8 mouse cellular contexts compared by ENCODE assay signal in genomic region chr15:96551569-96552380, GRCm38 (mm10).
DNase-seq lines count a peak whose midpoint lies in the region; ATAC-seq and TF ChIP-seq lines count a peak whose summit lies in the region.

No protein-coding gene starts in this region.

- H3K9me3 ChIP-seq in heart, embryonic 13.5 days, result no peaks in the 10 kb centered on the region
- no peaks in the 10 kb centered on the region for H3K9me3 ChIP-seq in kidney, embryonic 14.5 days (ENCODE audit: control insufficient read depth, low read length)

- 65% methylated on average over 9 of the region's 9 CpGs for WGBS in heart, embryonic 13.5 days
- 57% methylated on average over 9 of the region's 9 CpGs for WGBS in kidney, embryonic 14.5 days
- 56% methylated on average over 9 of the region's 9 CpGs for WGBS in liver, adult 2 months

- peak; percentile 67 for TF ChIP-seq CTCF in liver, adult 2 months (IDR thresholded peaks at IDR 0.05; ENCODE audit: low read depth, low read length)

- H3K27ac ChIP-seq in heart, embryonic 13.5 days (replicated peaks), result no peak overlapping the region
- H3K27ac ChIP-seq in kidney, embryonic 14.5 days (ENCODE audit: low read depth, low read length), result no peak overlapping the region
- H3K27ac ChIP-seq in liver, adult 2 months (replicated peaks; ENCODE audit: insufficient read depth, low read depth, low read length), result no peak overlapping the region

- no peak overlapping the region for H3K4me2 ChIP-seq in heart, embryonic 13.5 days
- no peak overlapping the region for H3K4me2 ChIP-seq in kidney, embryonic 14.5 days (replicated peaks; ENCODE audit: low read depth, low read length)

- no peak overlapping the region for H3K9ac ChIP-seq in heart, embryonic 13.5 days
- H3K9ac ChIP-seq in kidney, embryonic 14.5 days (ENCODE audit: low read depth, low read length), result no peak overlapping the region
- no peak overlapping the region for H3K9ac ChIP-seq in liver, adult 2 months (ENCODE audit: low read depth, low read length)

- DNase-seq in CD8-positive naive resting alpha-beta T cell, adult 2 months (ENCODE audit: low read depth in 2 of 2, low spot score in 2 of 2), result peak; percentile 58 to 73
- peak; percentile 87 for DNase-seq in adipocyte (ENCODE audit: low spot score)
- DNase-seq in embryo, embryonic 9.5 days (ENCODE audit: extremely low spot score), result peak; percentile 64
- DNase-seq in liver, adult 2 months (ENCODE audit: extremely low read depth, low read depth, low spot score), result peak; percentile 68
- peak; percentile 54 to 66 for DNase-seq in natural killer cell, adult 2 months (ENCODE audit: low spot score in 2 of 2)
- DNase-seq in thymus, postnatal 4 days, result peak; percentile 44

- no peaks in the 10 kb centered on the region; the same call in 1 of the 2 replicates for H3K27me3 ChIP-seq in heart, embryonic 13.5 days (replicated peaks)
- no peaks in the 10 kb centered on the region for H3K27me3 ChIP-seq in kidney, embryonic 14.5 days (ENCODE audit: control insufficient read depth, insufficient read depth, low read length)
- no peaks in the 10 kb centered on the region for H3K27me3 ChIP-seq in liver, adult 2 months (ENCODE audit: control insufficient read depth, insufficient read depth, low read length)

- H3K4me3 ChIP-seq in heart, embryonic 13.5 days, result no peak overlapping the region
- H3K4me3 ChIP-seq in kidney, embryonic 14.5 days (ENCODE audit: low read length), result no peak overlapping the region
- no peak overlapping the region for H3K4me3 ChIP-seq in liver, adult 2 months (ENCODE audit: insufficient read depth, low read depth, low read length)

- H3K36me3 ChIP-seq in heart, embryonic 13.5 days, result no peaks in the 10 kb centered on the region
- no peaks in the 10 kb centered on the region for H3K36me3 ChIP-seq in kidney, embryonic 14.5 days (ENCODE audit: control insufficient read depth, insufficient read depth, low read length)
- no peaks in the 10 kb centered on the region for H3K36me3 ChIP-seq in liver, adult 2 months (ENCODE audit: control insufficient read depth, insufficient read depth, low read length)

- H3K79me2 ChIP-seq in liver, adult 2 months (ENCODE audit: control insufficient read depth, insufficient read depth, low read length), result no peaks in the 10 kb centered on the region

- no peak for TF ChIP-seq POLR2A in liver, adult 2 months (IDR thresholded peaks at IDR 0.05; ENCODE audit: extremely low read depth, insufficient read depth, low read length)

- peaks cover 18% of the 10 kb centered on the region for H3K4me1 ChIP-seq in heart, embryonic 13.5 days
- no peaks in the 10 kb centered on the region for H3K4me1 ChIP-seq in kidney, embryonic 14.5 days (ENCODE audit: control insufficient read depth, insufficient read depth, low read length)
- peaks cover 4% of the 10 kb centered on the region for H3K4me1 ChIP-seq in liver, adult 2 months (ENCODE audit: control insufficient read depth, insufficient read depth, low read length)

- peak; percentile 14; the same call in 1 of the 2 replicates for ATAC-seq in heart, embryonic 13.5 days (ENCODE audit: extremely low read depth, insufficient number of reproducible peaks, low FRiP score, low TSS enrichment)
- ATAC-seq in kidney, embryonic 14.5 days (ENCODE audit: low FRiP score, low TSS enrichment), result peak; percentile 62
